Mouse (Mus musculus): ENCODE data around the gene Ctu1. TPM values are rescaled to one million over a fixed set of nuclear protein-coding genes. Genes with fewer than 3 reads are reported as not detected.
A peak's percentile ranks its signal among the peaks of the same experiment; 100 is the strongest.

The Ctu1 gene
- total and polyA plus RNA-seq, 3 experiments, result 5.5 to 7.8 (median 7.2) TPM

GRCm38 (mm10) chr7:43643046-43643652, 28.7 kb upstream of the Ctu1 start:
- H3K27ac ChIP-seq (ENCODE audit: insufficient read depth, low read depth), result no peak overlapping the region
- no peaks in the 10 kb centered on the region for H3K36me3 ChIP-seq (replicated peaks in 1 of 2; ENCODE audit: control insufficient read depth in 1 of 2, insufficient read depth in 1 of 2, low read length in 1 of 2)
- H3K4me3 ChIP-seq (replicated peaks in 1 of 3; ENCODE audit: low read depth in 2 of 3, low read length in 2 of 3, poor library complexity in 1 of 3), result no peak overlapping the region
- in situ Hi-C loops (cut with MboI; ENCODE audit: low pct_ligation_motif_present, low pct_unique_long_range_greater_than_20kb, low sequenced_read_pairs) (no loop called here), dilution Hi-C loops (cut with MboI; ENCODE audit: extremely low pct_ligation_motif_present, extremely low pct_unique_long_range_greater_than_20kb, low sequenced_read_pairs) (no loop called here)
- no peaks in the 10 kb centered on the region for H3K9me3 ChIP-seq (replicated peaks; ENCODE audit: low read length)
- 0 out of 2 replicates have a peak overlapping the region, but pooled peaks have one; percentile 5 for H3K4me2 ChIP-seq (ENCODE audit: insufficient read depth, low read depth, poor library complexity, severe bottlenecking)
- no peak for TF ChIP-seq POLR2AphosphoS2 (IDR thresholded peaks at IDR 0.05; ENCODE audit: low read depth, low read length)
- TF ChIP-seq E2F4 (IDR thresholded peaks at IDR 0.05; ENCODE audit: insufficient replicate concordance, low read depth, low read length), result no peak
- TF ChIP-seq USF1 (IDR thresholded peaks at IDR 0.05; ENCODE audit: low read depth, low read length), result peak; percentile 70
- TF ChIP-seq BHLHE40 (IDR thresholded peaks at IDR 0.05; ENCODE audit: low read depth, low read length), result peak; percentile 70
- peak; percentile 58 for TF ChIP-seq USF2 (conservative IDR thresholded peaks at IDR 0.05; ENCODE audit: low read depth, low read length)
- H3K9ac ChIP-seq (ENCODE audit: insufficient read depth, low read depth), result no peak overlapping the region
- DNase-seq (ENCODE audit: extremely low read depth), result no peak
- no peaks in the 10 kb centered on the region for H3K27me3 ChIP-seq (replicated peaks)
- H3K4me1 ChIP-seq (ENCODE audit: control insufficient read depth in 1 of 2, insufficient read depth in 2 of 2), result peaks cover 0 to 5% of the 10 kb centered on the region in 2 experiments; a peak in 1 of 4 replicates
- H3K79me2 ChIP-seq (replicated peaks; ENCODE audit: control insufficient read depth, extremely low read depth, insufficient read depth, poor library complexity, severe bottlenecking), result no peaks in the 10 kb centered on the region

DNA sequence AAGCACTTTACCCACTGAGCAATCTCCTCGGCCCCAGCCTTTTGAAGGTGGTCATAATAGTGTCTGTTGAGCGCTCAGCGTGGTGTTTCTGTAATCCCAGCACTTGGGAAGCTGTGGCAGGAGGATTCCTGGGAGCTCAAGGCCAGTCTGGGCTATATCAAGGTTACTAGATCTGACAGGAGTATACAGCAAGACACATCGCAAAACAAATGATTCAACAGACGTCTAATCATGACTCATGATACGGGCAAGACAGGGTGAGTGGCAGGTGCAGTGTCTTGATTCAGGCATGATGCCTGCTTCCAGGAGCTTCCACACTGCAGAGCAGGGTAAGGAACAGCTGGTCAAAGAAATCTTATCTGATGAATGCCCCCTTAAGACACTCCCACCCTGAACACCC, 19.1 kb upstream of the Ctu1 start:
- Histone ChIP-seq H3K4me2 (ENCODE audit: insufficient read depth, low read depth, poor library complexity, severe bottlenecking) (no peak overlapping the region), H3K27me3 (replicated peaks) (peaks cover 2% of the 10 kb centered on the region), H3K9ac (ENCODE audit: insufficient read depth, low read depth) (no peak overlapping the region), H3K4me3 (replicated peaks in 1 of 3; ENCODE audit: low read depth in 2 of 3, low read length in 2 of 3, poor library complexity in 1 of 3) (no peak overlapping the region), H3K36me3 (replicated peaks in 1 of 2; ENCODE audit: control insufficient read depth in 1 of 2, insufficient read depth in 1 of 2, low read length in 1 of 2) (no peaks in the 10 kb centered on the region), H3K27ac (ENCODE audit: insufficient read depth, low read depth) (no peak overlapping the region), H3K79me2 (replicated peaks; ENCODE audit: control insufficient read depth, extremely low read depth, insufficient read depth, poor library complexity, severe bottlenecking) (no peaks in the 10 kb centered on the region), H3K9me3 (replicated peaks; ENCODE audit: low read length) (peaks cover 2% of the 10 kb centered on the region), H3K4me1 (ENCODE audit: control insufficient read depth in 1 of 2, insufficient read depth in 2 of 2) (peaks cover 0 to 4% of the 10 kb centered on the region in 2 experiments; a peak in 1 of 4 replicates)
- DNase-seq (ENCODE audit: extremely low read depth), result no peak
- dilution Hi-C loops (cut with MboI; ENCODE audit: extremely low pct_ligation_motif_present, extremely low pct_unique_long_range_greater_than_20kb, low sequenced_read_pairs) (no loop called here), in situ Hi-C loops (cut with MboI; ENCODE audit: low pct_ligation_motif_present, low pct_unique_long_range_greater_than_20kb, low sequenced_read_pairs) (no loop called here)
- no peak for TF ChIP-seq BHLHE40 (IDR thresholded peaks at IDR 0.05; ENCODE audit: low read depth, low read length)
- TF ChIP-seq RCOR1 (conservative IDR thresholded peaks at IDR 0.05; ENCODE audit: low read depth, low read length), result no peak
- no peak for TF ChIP-seq NELFE (IDR thresholded peaks at IDR 0.05; ENCODE audit: low read depth, low read length)
- no peak for TF ChIP-seq ETS1 (conservative IDR thresholded peaks at IDR 0.05; ENCODE audit: low read depth, low read length)
- TF ChIP-seq SMC3 (IDR thresholded peaks at IDR 0.05; ENCODE audit: low read depth, low read length), result no peak
- no peak for TF ChIP-seq MAFK (IDR thresholded peaks at IDR 0.05; ENCODE audit: insufficient replicate concordance, low read length)
- TF ChIP-seq CTCF (conservative IDR thresholded peaks at IDR 0.05 in 1 of 2, IDR thresholded peaks at IDR 0.05 in 1 of 2; ENCODE audit: low read depth in 2 of 2, low read length in 2 of 2), result no peak
- no peak for TF ChIP-seq JUND (conservative IDR thresholded peaks at IDR 0.05; ENCODE audit: low read depth, low read length)
- no peak for TF ChIP-seq MEF2A (IDR thresholded peaks at IDR 0.05; ENCODE audit: borderline replicate concordance, low read depth, low read length)
- no peak for TF ChIP-seq USF2 (conservative IDR thresholded peaks at IDR 0.05; ENCODE audit: low read depth, low read length)
- TF ChIP-seq TCF12 (IDR thresholded peaks at IDR 0.05; ENCODE audit: low read depth, low read length), result no peak
- TF ChIP-seq E2F4 (IDR thresholded peaks at IDR 0.05; ENCODE audit: insufficient replicate concordance, low read depth, low read length), result no peak
- TF ChIP-seq JUN (IDR thresholded peaks at IDR 0.05; ENCODE audit: insufficient read depth, low read depth, low read length), result no peak
- no peak for TF ChIP-seq ZKSCAN1 (IDR thresholded peaks at IDR 0.05; ENCODE audit: borderline replicate concordance, low read depth, low read length)
- TF ChIP-seq PAX5 (IDR thresholded peaks at IDR 0.05; ENCODE audit: low read length), result no peak
- TF ChIP-seq ZC3H11A (IDR thresholded peaks at IDR 0.05; ENCODE audit: low read depth, low read length), result no peak

Data from CH12.LX (cell line).